Mouse (Mus musculus): ENCODE data around the gene Cited1. TPM values are rescaled to one million over a fixed set of nuclear protein-coding genes. Genes with fewer than 3 reads are reported as not detected.

Cited1 gene
- total and polyA plus RNA-seq, 3 experiments, result 0.51 to 3.6 (median 1.4) TPM

DNA sequence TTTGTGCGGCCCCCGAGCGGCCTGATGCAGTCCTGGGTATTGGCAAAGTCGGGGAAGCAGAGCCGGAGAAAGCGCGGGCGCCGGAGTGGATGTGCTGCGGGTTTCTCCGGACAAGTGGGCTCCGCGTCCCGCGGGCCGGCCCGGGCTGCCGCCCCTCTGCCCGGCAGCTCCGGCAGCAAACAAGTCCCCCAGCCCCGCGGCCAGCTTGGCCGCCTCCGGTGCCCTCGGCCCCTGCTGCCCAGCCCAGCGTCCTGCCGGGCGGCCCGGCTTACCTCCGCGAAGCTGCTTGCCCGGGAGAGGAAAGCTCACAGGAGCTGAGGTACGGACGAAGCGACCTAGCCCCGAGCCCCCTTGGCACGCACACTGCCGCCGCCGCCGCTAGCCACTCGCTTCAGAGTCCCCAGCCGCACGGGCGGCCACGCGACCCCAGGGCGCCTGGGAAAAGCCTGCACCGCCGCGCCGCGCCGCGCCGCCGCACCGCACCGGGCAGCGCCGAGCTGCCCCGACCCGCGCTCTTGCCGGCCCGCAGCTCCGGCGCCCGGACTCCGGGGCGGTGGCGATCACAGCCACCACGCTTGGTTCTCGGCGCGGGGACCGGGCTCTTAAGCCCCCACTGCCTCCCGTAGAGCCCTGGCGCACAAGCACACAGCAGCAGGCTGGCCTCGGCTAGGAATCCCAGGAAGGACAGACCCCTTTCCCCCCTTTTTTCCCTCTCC, 602 bp downstream of the Cited1 start:
- Histone ChIP-seq H3K79me2 (replicated peaks; ENCODE audit: control insufficient read depth, extremely low read depth, insufficient read depth, poor library complexity, severe bottlenecking) (no peaks in the 10 kb centered on the region), H3K4me3 (replicated peaks in 1 of 3; ENCODE audit: low read depth in 2 of 3, low read length in 2 of 3, poor library complexity in 1 of 3) (peak overlapping the region in 2 of 3 experiments; percentile 38 to 51), H3K27me3 (replicated peaks) (peaks cover 17% of the 10 kb centered on the region), H3K36me3 (replicated peaks in 1 of 2; ENCODE audit: control insufficient read depth in 1 of 2, insufficient read depth in 1 of 2, low read length in 1 of 2) (no peaks in the 10 kb centered on the region), H3K27ac (ENCODE audit: insufficient read depth, low read depth) (no peak overlapping the region), H3K4me1 (ENCODE audit: control insufficient read depth in 1 of 2, insufficient read depth in 2 of 2) (peaks cover 0 to 18% of the 10 kb centered on the region in 2 experiments; a peak in 2 of 4 replicates), H3K4me2 (ENCODE audit: insufficient read depth, low read depth, poor library complexity, severe bottlenecking) (peak overlapping the region; percentile 74), H3K9me3 (replicated peaks; ENCODE audit: low read length) (no peaks in the 10 kb centered on the region), H3K9ac (ENCODE audit: insufficient read depth, low read depth) (no peak overlapping the region)
- no peak for DNase-seq (ENCODE audit: extremely low read depth)
- in situ Hi-C loops (cut with MboI; ENCODE audit: low pct_ligation_motif_present, low pct_unique_long_range_greater_than_20kb, low sequenced_read_pairs) (loop anchor here (25.0 kb wide), 1 partner anchor 111 kb away; no protein-coding TSS in a partner anchor), dilution Hi-C loops (cut with MboI; ENCODE audit: extremely low pct_ligation_motif_present, extremely low pct_unique_long_range_greater_than_20kb, low sequenced_read_pairs) (no loop called here)
- TF ChIP-seq TCF12 (IDR thresholded peaks at IDR 0.05; ENCODE audit: low read depth, low read length) (no peak), PAX5 (IDR thresholded peaks at IDR 0.05; ENCODE audit: low read length) (no peak), UBTF (IDR thresholded peaks at IDR 0.05; ENCODE audit: low read depth, low read length) (no peak), POLR2AphosphoS2 (IDR thresholded peaks at IDR 0.05; ENCODE audit: low read depth, low read length) (no peak), CHD2 (IDR thresholded peaks at IDR 0.05; ENCODE audit: low read length) (no peak), ZKSCAN1 (IDR thresholded peaks at IDR 0.05; ENCODE audit: borderline replicate concordance, low read depth, low read length) (no peak), MYC (IDR thresholded peaks at IDR 0.05; ENCODE audit: low read depth, low read length) (no peak), SMC3 (IDR thresholded peaks at IDR 0.05; ENCODE audit: low read depth, low read length) (no peak), USF1 (IDR thresholded peaks at IDR 0.05; ENCODE audit: low read depth, low read length) (no peak)

GRCm38 (mm10) chrX:102250891-102251170, 1.1 kb downstream of the Cited1 start:
- TF ChIP-seq RCOR1 (conservative IDR thresholded peaks at IDR 0.05; ENCODE audit: low read depth, low read length) (no peak), UBTF (IDR thresholded peaks at IDR 0.05; ENCODE audit: low read depth, low read length) (0 out of 2 replicates have a peak, but pooled peaks have one; percentile 35)
- H3K4me2 ChIP-seq (ENCODE audit: insufficient read depth, low read depth, poor library complexity, severe bottlenecking), result peak overlapping the region; percentile 74
- no peaks in the 10 kb centered on the region for H3K9me3 ChIP-seq (replicated peaks; ENCODE audit: low read length)
- peak overlapping the region in 2 of 3 experiments; percentile 38 to 42 for H3K4me3 ChIP-seq (replicated peaks in 1 of 3; ENCODE audit: low read depth in 2 of 3, low read length in 2 of 3, poor library complexity in 1 of 3)
- H3K4me1 ChIP-seq (ENCODE audit: control insufficient read depth in 1 of 2, insufficient read depth in 2 of 2), result peaks cover 0 to 18% of the 10 kb centered on the region in 2 experiments; a peak in 2 of 4 replicates
- in situ Hi-C loops (cut with MboI; ENCODE audit: low pct_ligation_motif_present, low pct_unique_long_range_greater_than_20kb, low sequenced_read_pairs), result loop anchor here (25.0 kb wide), 1 partner anchor 111 kb away; no protein-coding TSS in a partner anchor
- no peaks in the 10 kb centered on the region for H3K36me3 ChIP-seq (replicated peaks in 1 of 2; ENCODE audit: control insufficient read depth in 1 of 2, insufficient read depth in 1 of 2, low read length in 1 of 2)
- no peak overlapping the region for H3K9ac ChIP-seq (ENCODE audit: insufficient read depth, low read depth)
- dilution Hi-C loops (cut with MboI; ENCODE audit: extremely low pct_ligation_motif_present, extremely low pct_unique_long_range_greater_than_20kb, low sequenced_read_pairs), result no loop called here
- H3K27me3 ChIP-seq (replicated peaks), result peaks cover 17% of the 10 kb centered on the region
- no peak overlapping the region for H3K27ac ChIP-seq (ENCODE audit: insufficient read depth, low read depth)
- DNase-seq (ENCODE audit: extremely low read depth), result no peak
- H3K79me2 ChIP-seq (replicated peaks; ENCODE audit: control insufficient read depth, extremely low read depth, insufficient read depth, poor library complexity, severe bottlenecking), result no peaks in the 10 kb centered on the region

DNA sequence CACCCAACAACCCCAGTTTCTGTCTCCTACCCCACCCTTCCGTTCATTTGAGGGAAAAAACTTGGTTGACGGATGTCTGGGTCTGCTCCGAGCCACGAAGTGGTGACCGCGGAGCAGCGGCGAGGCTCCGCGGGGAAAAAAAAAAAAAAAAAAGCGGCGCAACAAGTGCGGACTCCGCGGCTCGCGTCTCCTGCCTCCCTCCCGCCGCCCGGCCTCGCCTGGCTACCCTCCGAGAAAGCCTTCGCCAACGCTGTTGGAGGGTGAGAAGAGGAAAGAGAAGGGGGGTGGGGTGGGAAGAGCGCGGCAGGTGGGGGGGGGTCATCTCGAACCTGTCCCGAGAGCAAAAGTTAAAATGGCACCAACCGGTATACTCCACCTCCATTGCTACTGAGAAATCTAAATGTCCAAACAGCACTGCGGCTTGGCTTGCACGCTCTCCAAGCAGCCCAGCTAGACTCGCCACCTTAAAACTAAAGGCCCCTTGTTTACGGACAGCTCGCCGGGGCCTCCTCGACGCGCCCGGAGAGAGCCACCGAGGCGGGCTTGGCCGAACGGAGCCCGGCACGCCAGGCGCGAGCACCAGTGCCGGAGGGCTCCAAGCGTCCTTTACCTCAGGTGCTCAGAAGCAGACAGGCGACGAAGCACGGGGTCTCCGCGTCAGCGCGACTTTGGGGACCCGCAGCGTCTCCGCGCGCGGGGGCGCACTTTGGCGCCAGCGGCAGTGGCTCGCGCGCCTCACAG, 1.7 kb downstream of the Cited1 start:
- no peak overlapping the region for H3K9ac ChIP-seq (ENCODE audit: insufficient read depth, low read depth)
- H3K4me1 ChIP-seq (ENCODE audit: control insufficient read depth in 1 of 2, insufficient read depth in 2 of 2), result peaks cover 0 to 18% of the 10 kb centered on the region in 2 experiments; a peak in 2 of 4 replicates
- no peaks in the 10 kb centered on the region for H3K79me2 ChIP-seq (replicated peaks; ENCODE audit: control insufficient read depth, extremely low read depth, insufficient read depth, poor library complexity, severe bottlenecking)
- H3K27ac ChIP-seq (ENCODE audit: insufficient read depth, low read depth), result no peak overlapping the region
- H3K4me3 ChIP-seq (replicated peaks in 1 of 3; ENCODE audit: low read depth in 2 of 3, low read length in 2 of 3, poor library complexity in 1 of 3), result peak overlapping the region in 1 of 3 experiments; percentile 42
- in situ Hi-C loops (cut with MboI; ENCODE audit: low pct_ligation_motif_present, low pct_unique_long_range_greater_than_20kb, low sequenced_read_pairs), result loop anchor here (25.0 kb wide), 1 partner anchor 112 kb away; no protein-coding TSS in a partner anchor
- no peak for TF ChIP-seq BHLHE40 (IDR thresholded peaks at IDR 0.05; ENCODE audit: low read depth, low read length)
- no peak for TF ChIP-seq USF1 (IDR thresholded peaks at IDR 0.05; ENCODE audit: low read depth, low read length)
- no peak for TF ChIP-seq NELFE (IDR thresholded peaks at IDR 0.05; ENCODE audit: low read depth, low read length)
- TF ChIP-seq CHD1 (IDR thresholded peaks at IDR 0.05; ENCODE audit: low read depth, low read length), result no peak
- no peak for TF ChIP-seq ZC3H11A (IDR thresholded peaks at IDR 0.05; ENCODE audit: low read depth, low read length)
- TF ChIP-seq PAX5 (IDR thresholded peaks at IDR 0.05; ENCODE audit: low read length), result no peak
- no peak for TF ChIP-seq HCFC1 (IDR thresholded peaks at IDR 0.05; ENCODE audit: low read depth, low read length)
- TF ChIP-seq TCF12 (IDR thresholded peaks at IDR 0.05; ENCODE audit: low read depth, low read length), result no peak
- dilution Hi-C loops (cut with MboI; ENCODE audit: extremely low pct_ligation_motif_present, extremely low pct_unique_long_range_greater_than_20kb, low sequenced_read_pairs), result no loop called here
- no peak for DNase-seq (ENCODE audit: extremely low read depth)
- H3K36me3 ChIP-seq (replicated peaks in 1 of 2; ENCODE audit: control insufficient read depth in 1 of 2, insufficient read depth in 1 of 2, low read length in 1 of 2), result no peaks in the 10 kb centered on the region
- no peaks in the 10 kb centered on the region for H3K9me3 ChIP-seq (replicated peaks; ENCODE audit: low read length)
- peaks cover 17% of the 10 kb centered on the region for H3K27me3 ChIP-seq (replicated peaks)
- H3K4me2 ChIP-seq (ENCODE audit: insufficient read depth, low read depth, poor library complexity, severe bottlenecking), result peak overlapping the region; percentile 74
